Mouse (Mus musculus) ES-E14 (cell line): ENCODE measurements around the gene D3Ertd254e.

Experiments
- CHD2 ChIP-seq: IDR thresholded peaks from 2 replicates; pipeline ENCODE4 v1.6.1; 2014; ENCODE audit warnings: mild to moderate bottlenecking, low read depth, low read length, inconsistent platforms
- HCFC1 ChIP-seq: IDR thresholded peaks from 2 replicates; pipeline ENCODE4 v1.6.1; 2012; ENCODE audit warnings: low read length, inconsistent platforms, borderline replicate concordance; ENCODE audit not compliant: insufficient read depth
- MAFK ChIP-seq: IDR thresholded peaks from 2 replicates; pipeline ENCODE4 v1.6.1; 2014; ENCODE audit warnings: mild to moderate bottlenecking, low read depth, low read length, inconsistent platforms; ENCODE audit not compliant: insufficient read depth
- ZC3H11A ChIP-seq: IDR thresholded peaks from 2 replicates; pipeline ENCODE4 v1.6.1; 2012; ENCODE audit warnings: low read depth, mild to moderate bottlenecking, inconsistent platforms, low read length, borderline replicate concordance
- ZNF384 ChIP-seq: IDR thresholded peaks from 2 replicates; pipeline ENCODE4 v1.6.1; 2012; ENCODE audit warnings: low read depth, low read length, inconsistent platforms

GRCm38 (mm10) chr3:36138171-36138660 lies 12.6 kb upstream of the D3Ertd254e start:
- no peak for TF ChIP-seq HCFC1
- no peak for TF ChIP-seq ZNF384
- TF ChIP-seq ZC3H11A, result no peak
- no peak for TF ChIP-seq CHD2
- no peak for TF ChIP-seq MAFK
